Mouse (Mus musculus) embryonic facial prominence, embryonic 10.5 days (tissue): ENCODE data around the gene Hist1h2be. TPM values are rescaled to one million over a fixed set of nuclear protein-coding genes. Genes with fewer than 3 reads are reported as not detected.
"Not testable (repeated sequence)": the region's sequence is repeated elsewhere in the genome, so short reads cannot be mapped to it uniquely, and the experiment has no call there.

Experiments
- DNase-seq: peaks from one replicate; pipeline ENCODE4 v3.0.0-alpha.2; 2017; ENCODE audit warnings: low spot score
- H3K27ac ChIP-seq: fragments of 300-500 bp; sonication (generic); replicated peaks from 2 replicates; pipeline ENCODE4 v1.5.1; 2016; ENCODE audit warnings: mild to moderate bottlenecking
- H3K27me3 ChIP-seq: fragments of 300-500 bp; sonication (generic); replicated peaks from 2 replicates; pipeline ENCODE4 v1.6.1; 2016; ENCODE audit warnings: low read depth, mild to moderate bottlenecking; ENCODE audit not compliant: poor library complexity, severe bottlenecking
- H3K36me3 ChIP-seq: fragments of 300-500 bp; sonication (generic); replicated peaks from 2 replicates; pipeline ENCODE4 v1.6.1; 2016; ENCODE audit warnings: mild to moderate bottlenecking, moderate library complexity
- H3K4me1 ChIP-seq: fragments of 300-500 bp; sonication (generic); 2 replicates; pipeline ENCODE4 v1.6.1; 2016
- H3K4me3 ChIP-seq: fragments of 300-500 bp; sonication (generic); 2 replicates; pipeline ENCODE4 v1.5.1; 2016; ENCODE audit warnings: mild to moderate bottlenecking, moderate library complexity
- H3K9me3 ChIP-seq: fragments of 300-500 bp; sonication (generic); 2 replicates; pipeline ENCODE4 v1.6.1; 2016; ENCODE audit warnings: mild to moderate bottlenecking
- WGBS: fragments of 180-500 bp; shearing (Covaris S2); methylation state at CpG from one replicate; pipeline ENCODE4 v1.1.7; 2016; 5-methylcytosine and 5-hydroxymethylcytosine counted together
- polyA plus RNA-seq: library from polyadenylated mRNA; unstranded; fragments of >200 nt; fragmentation: Nextera tagmentation; extraction: Ambion mirVana; gene quantifications from 2 replicates; pipeline ENCODE4 v1.2.1, GENCODE M21; 2016

The Hist1h2be gene
- polyA plus RNA-seq, 1 experiment from 2014 or later, result 4.0 TPM

DNA sequence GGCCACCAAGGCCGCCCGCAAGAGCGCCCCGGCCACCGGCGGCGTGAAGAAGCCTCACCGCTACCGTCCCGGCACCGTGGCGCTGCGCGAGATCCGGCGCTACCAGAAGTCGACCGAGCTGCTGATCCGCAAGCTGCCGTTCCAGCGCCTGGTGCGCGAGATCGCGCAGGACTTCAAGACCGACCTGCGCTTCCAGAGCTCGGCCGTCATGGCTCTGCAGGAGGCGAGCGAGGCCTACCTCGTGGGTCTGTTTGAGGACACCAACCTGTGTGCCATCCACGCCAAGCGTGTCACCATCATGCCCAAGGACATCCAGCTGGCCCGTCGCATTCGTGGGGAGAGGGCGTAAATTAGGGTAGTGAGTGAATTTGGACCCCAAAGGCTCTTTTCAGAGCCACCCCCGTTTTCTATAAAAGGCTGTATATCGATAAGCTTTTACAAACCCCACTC lies 45.0 kb downstream of the Hist1h2be start:
- peak; percentile 49 for DNase-seq
- WGBS, result under 1% methylated on average over 17 of the region's 40 CpGs

DNA sequence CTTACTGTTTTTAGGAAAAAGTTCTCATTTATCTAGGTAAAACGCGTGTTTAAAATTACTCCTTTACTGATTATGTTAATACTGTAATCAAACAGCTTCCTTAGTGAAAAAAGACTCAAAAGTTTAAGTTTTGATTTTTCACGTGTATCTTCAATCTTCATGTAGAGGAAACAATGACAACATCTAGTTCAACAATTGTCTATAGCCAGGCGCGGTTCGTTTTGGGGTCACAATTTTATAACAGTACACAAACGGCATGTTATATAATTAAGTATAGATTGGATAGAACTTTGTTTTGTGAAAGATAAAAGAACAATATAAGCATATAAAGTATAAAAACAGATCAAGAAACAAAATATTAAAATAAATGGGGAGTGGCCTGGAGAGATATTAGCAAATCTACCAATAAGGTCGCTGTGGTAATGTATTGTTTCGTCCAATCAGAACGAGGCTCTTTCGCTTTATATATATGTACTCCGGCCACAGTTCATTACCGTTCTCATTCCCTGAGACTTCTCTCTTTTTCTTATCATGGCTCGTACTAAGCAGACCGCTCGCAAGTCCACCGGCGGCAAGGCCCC lies 45.6 kb downstream of the Hist1h2be start, which contains the start of gene Hist1h3d:
Hist1h3d (plus strand) TSS at position 493 of the 581 bp plus-strand sequence.
- Histone ChIP-seq H3K27me3 (no peaks in the 10 kb centered on the region), H3K4me3 (peak within 1 kb of the TSS; percentile 66), H3K36me3 (no peaks in the 10 kb centered on the region), H3K27ac (peak within 1 kb of the TSS; percentile 94), H3K4me1 (peaks cover 26% of the 10 kb centered on the region), H3K9me3 (no peaks in the 10 kb centered on the region)
- under 1% methylated on average over 18 of the region's 18 CpGs for WGBS
- DNase-seq, result peak; percentile 66

More for the DNA sequence above, 45.0 kb downstream of the Hist1h2be start:
- Histone ChIP-seq H3K4me1 (peaks cover 29% of the 10 kb centered on the region), H3K27ac (peak overlapping the region; percentile 94), H3K4me3 (peak overlapping the region; percentile 66)
- not testable (repeated sequence) for H3K27me3 ChIP-seq, H3K9me3 ChIP-seq, H3K36me3 ChIP-seq

GRCm38 (mm10) chr13:23574546-23575170 lies 46.3 kb downstream of the Hist1h2be start:
- peak overlapping the region; percentile 66 for H3K4me3 ChIP-seq
- not testable (repeated sequence) for H3K9me3 ChIP-seq, H3K27me3 ChIP-seq, DNase-seq, H3K36me3 ChIP-seq
- peaks cover 26% of the 10 kb centered on the region for H3K4me1 ChIP-seq
- WGBS, result under 1% methylated on average over 15 of the region's 39 CpGs
- peak overlapping the region; percentile 92 for H3K27ac ChIP-seq

GRCm38 (mm10) chr13:23573898-23574524 lies 46.9 kb downstream of the Hist1h2be start, which contains the start of the genes Hist1h2bf and Hist1h2ad:
Hist1h2bf (minus strand) TSS chr13:23574196.
Hist1h2ad (plus strand) TSS chr13:23574381.
- H3K27me3 ChIP-seq, H3K9me3 ChIP-seq, H3K36me3 ChIP-seq: not testable (repeated sequence)
- peak; percentile 89 for DNase-seq
- Histone ChIP-seq H3K4me3 (peak within 1 kb of the TSS; percentile 66), H3K4me1 (peaks cover 26% of the 10 kb centered on the region), H3K27ac (peak within 1 kb of the TSS; percentile 92)
- under 1% methylated on average over 42 of the region's 42 CpGs for WGBS

DNA sequence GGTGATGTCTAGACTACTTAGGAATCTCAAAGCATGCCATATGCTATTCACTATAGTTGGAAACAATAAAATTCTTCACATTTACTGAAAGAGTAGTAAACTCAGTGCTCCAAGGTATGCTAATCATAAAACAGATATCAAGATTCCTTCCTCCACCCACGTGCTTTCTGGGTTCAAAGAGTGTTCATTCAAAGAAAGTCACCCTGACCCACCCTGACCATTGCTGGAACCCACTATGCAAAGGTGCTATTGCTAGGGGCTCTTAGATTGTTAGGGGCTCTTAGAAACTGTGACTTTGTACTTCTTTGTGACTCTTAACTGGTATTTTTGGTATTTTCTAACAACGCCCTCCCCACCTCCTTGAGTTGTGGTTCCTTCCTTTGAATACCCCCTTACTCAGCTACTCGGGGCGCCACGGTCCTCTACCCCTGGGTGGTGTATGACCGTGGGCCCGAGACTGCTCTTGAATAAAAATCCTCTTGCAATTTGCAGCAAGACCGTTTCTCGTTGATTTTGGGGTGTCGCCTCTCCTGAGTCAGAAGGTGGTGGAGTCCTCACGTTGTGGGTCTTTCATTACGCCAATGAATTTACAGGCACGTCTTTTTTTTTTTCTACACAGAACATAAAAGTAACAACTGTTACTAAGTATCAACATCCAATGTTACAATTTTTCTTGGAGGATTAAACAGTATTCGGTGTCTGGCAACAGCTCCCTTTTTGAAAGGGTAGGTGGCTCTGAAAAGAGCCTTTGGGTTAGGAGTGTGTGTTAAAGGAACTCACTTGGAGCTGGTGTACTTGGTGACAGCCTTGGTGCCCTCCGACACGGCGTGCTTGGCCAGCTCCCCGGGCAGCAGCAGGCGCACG lies 47.7 kb downstream of the Hist1h2be start:
- peaks cover 26% of the 10 kb centered on the region for H3K4me1 ChIP-seq
- H3K4me3 ChIP-seq, result peak overlapping the region; percentile 61
- WGBS, result 12% methylated on average over 20 of the region's 20 CpGs
- not testable (repeated sequence) for H3K27me3 ChIP-seq, H3K36me3 ChIP-seq, H3K9me3 ChIP-seq
- DNase-seq, result peak; percentile 41
- H3K27ac ChIP-seq, result peak overlapping the region; percentile 92

GRCm38 (mm10) chr13:23572218-23573033 lies 48.5 kb downstream of the Hist1h2be start:
- 47% methylated on average over 2 of the region's 2 CpGs for WGBS
- Histone ChIP-seq H3K36me3 (no peaks in the 10 kb centered on the region), H3K27ac (peak overlapping the region; percentile 92), H3K27me3 (no peaks in the 10 kb centered on the region), H3K4me3 (peak overlapping the region; percentile 61), H3K9me3 (no peaks in the 10 kb centered on the region), H3K4me1 (peaks cover 26% of the 10 kb centered on the region)
- no peak for DNase-seq

- H3K36me3 ChIP-seq, H3K9me3 ChIP-seq, H3K27me3 ChIP-seq: not testable (repeated sequence)
- peak; percentile 26 for DNase-seq
- H3K27ac ChIP-seq, result peak overlapping the region; percentile 92
- under 1% methylated on average over 20 of the region's 34 CpGs for WGBS
- peaks cover 18% of the 10 kb centered on the region for H3K4me1 ChIP-seq
- peak overlapping the region; percentile 61 for H3K4me3 ChIP-seq
These were observed 49.3 kb downstream of the Hist1h2be start for GRCm38 (mm10) chr13:23571504-23572217.

- Histone ChIP-seq H3K36me3 (no peaks in the 10 kb centered on the region), H3K9me3 (no peaks in the 10 kb centered on the region), H3K27ac (peak within 1 kb of the TSS; percentile 98), H3K4me1 (peaks cover 13% of the 10 kb centered on the region), H3K27me3 (no peaks in the 10 kb centered on the region), H3K4me3 (peak within 1 kb of the TSS; percentile 61)
- peak; percentile 79 for DNase-seq
- under 1% methylated on average over 18 of the region's 18 CpGs for WGBS
These were observed 49.9 kb downstream of the Hist1h2be start, which contains the start of the genes Hist1h2ae and Hist1h2bg for GRCm38 (mm10) chr13:23571022-23571503. Hist1h2ae (minus strand) TSS chr13:23571220. Hist1h2bg (plus strand) TSS chr13:23571396.

- H3K4me1 ChIP-seq, result peaks cover 13% of the 10 kb centered on the region
- not testable (repeated sequence) for H3K27me3 ChIP-seq, H3K9me3 ChIP-seq, H3K36me3 ChIP-seq
- peak overlapping the region; percentile 98 for H3K27ac ChIP-seq
- H3K4me3 ChIP-seq, result peak overlapping the region; percentile 61
- WGBS, result 1% methylated on average over 29 of the region's 41 CpGs
- DNase-seq, result peak; percentile 26
These were observed 50.5 kb downstream of the Hist1h2be start for GRCm38 (mm10) chr13:23570261-23571021.

DNA sequence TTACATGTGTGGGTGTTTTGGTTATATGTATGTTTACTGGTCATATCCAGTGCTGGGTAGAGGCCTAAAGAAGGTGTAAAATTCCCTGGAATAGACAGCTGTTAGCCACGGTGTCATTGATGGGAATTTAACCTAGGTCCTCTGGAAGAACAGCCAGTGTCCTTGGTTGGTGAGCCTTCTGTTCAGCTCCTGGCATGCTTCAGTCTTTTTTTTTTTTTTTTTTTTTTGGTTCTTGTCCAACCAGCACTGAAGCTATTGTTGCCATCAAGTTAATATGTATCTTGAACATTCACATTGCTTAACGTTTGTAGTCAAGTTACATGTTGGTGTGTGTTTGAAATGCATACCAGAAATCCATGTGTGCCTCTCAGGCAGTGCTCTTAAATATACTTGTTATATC lies 56.4 kb downstream of the Hist1h2be start:
- 88% methylated on average over 2 of the region's 2 CpGs for WGBS
- Histone ChIP-seq H3K4me1 (0 out of 2 replicates have a peak, but pooled peaks cover 3% of the 10 kb centered on the region), H3K9me3 (no peaks in the 10 kb centered on the region), H3K4me3 (no peak overlapping the region), H3K27ac (peak overlapping the region; percentile 98), H3K27me3 (no peaks in the 10 kb centered on the region), H3K36me3 (no peaks in the 10 kb centered on the region)
- DNase-seq, result no peak
